Mouse (Mus musculus): ENCODE measurements at regions not wholly inside any gene's neighbourhood (a gene's known extent, or its start where the extent isn't known, plus 50 kb on each side); places are given as distances from the start of the nearest gene placed in this dataset.

DNA sequence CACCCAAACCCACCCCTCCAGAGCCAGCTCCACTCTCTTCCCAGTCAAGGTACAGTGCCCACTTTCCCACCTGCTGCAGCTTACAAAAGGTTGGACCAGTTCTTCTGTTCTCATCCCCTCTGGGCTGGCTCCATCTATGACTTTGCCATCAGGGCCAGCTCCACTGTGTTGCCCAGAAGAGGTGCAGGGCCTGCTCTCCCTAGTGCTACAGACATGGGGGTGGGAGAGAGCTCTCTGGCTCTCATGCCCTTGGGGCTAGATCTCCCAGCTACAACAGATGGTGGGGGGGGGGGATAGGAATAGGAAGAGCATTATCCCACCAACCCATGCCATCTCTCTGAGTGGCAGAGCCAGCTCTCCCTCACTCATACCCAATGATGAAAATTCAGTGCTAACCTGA, 219.6 kb upstream of the G2e3 start:
- no peak for DNase-seq (ENCODE audit: low read depth, low spot score)

DNA sequence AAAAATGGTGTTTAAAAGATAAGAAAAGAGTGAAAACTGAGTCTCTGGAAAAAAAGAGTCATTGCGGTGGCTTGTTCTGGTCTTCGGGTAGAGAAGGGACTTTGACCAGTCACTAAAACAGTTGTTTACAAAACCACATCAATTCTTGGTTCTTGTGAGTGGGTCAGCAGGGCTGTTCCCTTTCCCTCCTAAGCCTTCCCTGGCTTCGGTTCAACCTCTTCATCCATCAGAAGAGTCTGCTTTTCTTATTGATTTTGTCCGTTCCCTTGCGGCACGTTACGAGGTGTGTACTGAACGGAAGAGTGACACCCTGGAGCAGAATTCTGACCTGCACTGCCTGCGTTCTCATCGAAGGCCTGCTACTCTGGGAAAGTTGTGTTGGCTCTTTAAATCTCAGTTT, 229.1 kb upstream of the G2e3 start:
- DNase-seq (ENCODE audit: low read depth, low spot score), result no peak

DNA sequence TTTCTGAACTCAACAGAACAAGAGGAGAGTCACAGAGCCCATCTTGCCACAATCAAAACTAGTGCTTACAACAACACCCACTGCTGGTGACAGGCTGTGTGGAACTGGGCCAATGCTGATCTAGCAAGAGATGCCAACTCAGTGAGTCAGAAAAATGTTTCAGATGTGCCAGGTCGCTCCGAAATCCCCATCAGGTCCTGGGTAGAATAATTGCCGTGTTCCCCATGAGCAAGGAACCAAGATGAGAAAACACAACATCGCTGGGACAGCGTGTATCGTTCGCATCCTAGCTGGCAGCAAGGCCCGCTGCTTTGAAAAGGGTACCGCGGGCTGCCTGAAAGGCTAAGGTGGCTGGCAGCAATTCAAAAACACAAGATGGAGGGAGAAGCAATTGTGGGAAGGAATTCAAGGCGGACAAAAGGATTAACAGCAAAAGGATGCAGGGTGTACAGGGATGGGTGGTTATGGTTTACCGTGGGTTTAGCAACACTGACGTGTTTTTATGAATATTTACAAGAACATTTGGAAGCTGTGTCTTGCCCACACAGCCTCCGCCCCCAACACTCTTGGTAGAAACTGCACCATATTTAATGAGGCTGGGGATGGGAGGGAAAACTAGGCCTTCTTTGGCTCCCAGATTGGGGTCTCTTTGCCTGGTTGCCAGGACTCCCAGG, 229.7 kb upstream of the G2e3 start:
- DNase-seq (ENCODE audit: low read depth, low spot score), result no peak

DNA sequence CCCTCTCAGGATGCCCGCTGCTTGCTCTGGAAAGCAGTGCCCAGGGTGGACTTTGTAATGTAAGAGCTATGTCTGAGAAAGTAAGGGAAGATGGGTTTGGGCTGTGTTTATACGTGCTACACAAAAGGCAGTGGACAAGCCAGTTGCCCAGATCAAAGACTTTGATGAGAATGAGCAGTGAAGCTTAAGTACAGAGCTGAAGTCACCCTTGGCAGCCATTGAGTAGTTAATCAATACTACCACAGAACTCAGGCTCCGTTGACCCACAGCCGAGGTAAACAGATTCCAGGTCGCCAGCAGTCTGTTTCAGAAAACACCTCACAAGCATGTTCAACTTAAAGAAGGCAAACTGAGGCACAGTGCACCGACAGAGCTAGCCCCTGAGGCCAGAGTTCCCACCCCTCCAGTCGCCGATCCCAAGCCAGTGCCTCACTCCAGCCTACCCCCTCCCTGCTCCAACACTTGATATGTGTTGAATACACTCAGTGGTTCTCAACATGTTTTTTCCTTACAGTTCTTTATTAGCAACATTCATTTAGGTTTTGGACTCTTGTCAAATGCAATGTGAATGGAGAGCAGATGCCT, 230.3 kb upstream of the G2e3 start:
- no peak for DNase-seq (ENCODE audit: low read depth, low spot score)

DNA sequence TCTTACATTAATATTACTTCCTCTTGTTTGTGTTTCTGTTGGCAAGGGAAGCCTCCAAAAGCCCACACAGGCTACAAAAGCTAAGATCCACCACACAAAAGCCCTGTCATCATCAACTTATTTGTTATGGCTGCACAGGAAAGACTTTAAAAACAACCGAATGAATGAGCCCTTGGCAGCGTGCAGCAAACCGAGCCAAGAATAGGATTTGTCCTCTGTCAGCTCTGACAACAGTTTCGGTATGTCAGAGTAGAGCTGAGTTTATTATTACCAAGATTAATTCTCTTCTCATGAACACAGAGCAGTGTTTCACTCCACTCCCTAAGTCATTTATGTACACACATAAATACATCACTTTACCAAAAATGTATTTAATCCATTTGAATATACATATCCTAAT, 236.1 kb upstream of the G2e3 start:
- no peak for DNase-seq (ENCODE audit: low read depth, low spot score)

DNA sequence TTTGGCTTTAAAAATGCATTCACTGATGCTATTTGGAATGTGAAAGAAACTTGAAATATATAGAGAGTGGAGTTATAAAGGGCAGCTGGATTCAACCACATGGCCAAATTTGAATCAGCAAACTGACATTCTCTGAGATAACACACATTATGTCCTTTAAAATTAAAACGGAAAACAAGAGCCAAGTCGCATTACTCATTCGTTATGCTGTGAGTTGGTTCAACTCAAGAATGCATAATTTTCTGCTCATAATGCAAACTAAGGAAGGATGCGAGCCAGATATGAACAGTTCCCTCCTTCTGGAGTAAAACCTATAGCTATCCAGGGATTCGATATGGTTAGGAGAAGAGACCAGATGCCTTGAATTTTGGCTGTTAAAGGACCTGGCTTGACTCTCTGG, 239.8 kb upstream of the G2e3 start:
- no peak for DNase-seq (ENCODE audit: low read depth, low spot score)

DNA sequence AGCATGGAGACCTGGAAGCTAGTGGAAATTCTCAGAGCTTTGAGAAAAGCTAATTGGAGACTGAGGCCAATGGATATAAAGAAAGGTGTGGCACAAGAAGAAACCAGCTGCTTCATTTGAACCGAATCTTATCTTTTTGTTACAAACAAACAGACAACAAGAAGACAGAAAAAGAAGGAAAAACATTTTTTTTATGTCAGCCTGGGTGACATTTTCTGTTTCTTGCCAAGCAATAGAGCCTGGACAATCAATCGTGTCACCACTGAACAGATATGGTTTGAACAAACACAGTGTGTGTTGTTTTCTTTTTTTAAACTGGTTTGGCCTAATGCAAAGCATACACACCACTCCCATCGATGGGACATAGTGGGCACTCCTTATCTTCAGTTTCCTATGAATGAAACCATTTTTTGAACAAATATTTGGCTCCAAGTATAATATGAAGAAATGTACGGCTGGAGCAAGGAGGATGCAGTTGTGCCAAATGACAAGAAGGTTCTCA, 244.3 kb upstream of the G2e3 start:
- DNase-seq (ENCODE audit: low read depth, low spot score), result no peak

DNA sequence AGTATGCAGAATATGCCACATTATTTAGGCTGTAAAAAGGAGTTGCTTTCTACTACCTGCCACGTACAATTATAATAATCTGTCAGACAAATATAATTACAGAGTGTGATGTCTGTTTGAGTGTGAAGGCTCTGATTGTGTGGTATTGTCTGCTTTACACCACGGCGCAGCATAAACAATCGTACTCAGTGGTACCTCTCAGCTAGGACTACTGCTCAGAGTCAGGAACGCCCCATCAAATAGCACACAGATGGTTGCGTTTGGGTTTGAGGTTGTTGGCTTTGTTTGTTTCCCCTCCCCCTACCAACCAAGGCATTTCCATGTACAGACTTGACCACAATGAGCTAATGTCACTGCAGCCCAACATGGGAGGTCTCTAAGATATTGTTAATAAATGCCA, 246.2 kb upstream of the G2e3 start:
- DNase-seq (ENCODE audit: low read depth, low spot score), result no peak

DNA sequence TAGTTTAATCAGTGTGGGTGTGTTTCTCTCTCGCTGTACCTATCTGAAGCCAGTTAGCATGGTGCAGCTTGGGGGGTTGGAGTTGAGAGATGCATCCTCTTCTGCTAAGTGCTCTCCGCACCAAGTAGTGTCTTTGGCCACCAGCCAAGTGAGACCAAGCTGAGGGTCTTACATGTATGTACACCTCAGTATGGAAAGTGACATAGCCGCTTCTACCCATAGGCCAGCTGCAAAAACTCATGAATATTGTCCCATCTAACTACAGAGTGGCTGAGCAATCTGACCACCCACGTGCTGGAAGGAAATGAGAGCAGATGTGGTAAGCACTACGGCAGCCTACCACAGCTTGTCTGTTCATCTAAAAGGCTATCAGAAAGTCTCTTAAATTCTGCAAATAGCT, 247.0 kb upstream of the G2e3 start:
- no peak for DNase-seq (ENCODE audit: low read depth, low spot score)

DNA sequence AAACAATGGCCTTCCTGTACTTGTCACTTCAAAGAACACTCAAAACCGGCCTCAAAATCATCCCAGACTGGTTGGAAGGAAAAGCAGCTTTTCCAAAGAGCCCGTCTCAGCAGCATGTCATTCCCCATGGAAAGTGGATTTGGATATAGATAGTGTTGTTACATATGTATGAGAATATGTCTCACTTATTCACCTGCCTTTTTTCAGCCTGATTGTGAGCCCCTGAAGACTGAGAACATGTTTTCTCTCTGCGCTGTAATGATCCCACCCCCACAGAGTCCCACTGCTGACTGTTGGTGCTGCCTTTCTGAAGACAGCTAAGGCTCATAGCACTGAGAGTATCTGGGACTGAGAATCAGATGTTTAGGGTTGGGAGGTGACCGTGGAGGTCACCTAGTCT, 251.9 kb upstream of the G2e3 start:
- no peak for DNase-seq (ENCODE audit: low read depth, low spot score)

DNA sequence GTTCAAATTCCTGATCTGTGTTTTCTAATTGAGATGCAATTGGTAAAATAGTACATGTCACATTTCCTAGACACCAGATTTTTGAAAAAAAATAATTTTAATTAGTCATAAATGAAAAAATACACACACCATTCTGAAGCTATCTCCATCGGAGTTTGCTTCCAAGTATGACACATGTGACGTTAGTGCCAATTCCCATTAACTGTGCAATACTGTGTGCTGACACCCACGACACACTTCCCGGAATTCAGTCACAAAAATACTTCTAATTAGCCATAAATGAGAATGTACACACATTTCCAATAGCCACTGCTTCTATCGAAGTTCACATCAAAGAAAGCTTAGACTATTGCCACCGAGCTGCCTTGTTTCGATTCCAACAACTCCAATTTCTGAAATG, 258.5 kb upstream of the G2e3 start:
- no peak for DNase-seq (ENCODE audit: low read depth, low spot score)

DNA sequence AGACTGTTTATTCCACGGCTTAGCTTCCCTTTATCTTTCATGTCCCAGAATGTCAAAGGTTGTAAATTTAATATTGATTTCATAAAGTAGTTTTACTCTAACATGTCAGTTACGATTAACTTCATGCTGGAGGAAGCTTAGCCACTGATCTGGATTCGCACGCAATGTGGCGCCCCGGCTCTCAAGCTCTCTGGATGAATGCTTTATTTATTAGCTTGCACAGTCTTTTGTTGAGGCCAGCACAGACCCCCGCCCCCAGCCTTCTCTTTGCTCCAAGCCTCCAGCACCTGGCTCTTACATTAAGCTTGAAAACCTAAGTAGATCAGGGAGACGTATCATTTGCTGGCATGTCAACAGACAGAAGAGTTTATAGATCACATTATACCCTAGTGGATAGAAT, 266.1 kb upstream of the G2e3 start:
- no peak for DNase-seq (ENCODE audit: low read depth, low spot score)

DNA sequence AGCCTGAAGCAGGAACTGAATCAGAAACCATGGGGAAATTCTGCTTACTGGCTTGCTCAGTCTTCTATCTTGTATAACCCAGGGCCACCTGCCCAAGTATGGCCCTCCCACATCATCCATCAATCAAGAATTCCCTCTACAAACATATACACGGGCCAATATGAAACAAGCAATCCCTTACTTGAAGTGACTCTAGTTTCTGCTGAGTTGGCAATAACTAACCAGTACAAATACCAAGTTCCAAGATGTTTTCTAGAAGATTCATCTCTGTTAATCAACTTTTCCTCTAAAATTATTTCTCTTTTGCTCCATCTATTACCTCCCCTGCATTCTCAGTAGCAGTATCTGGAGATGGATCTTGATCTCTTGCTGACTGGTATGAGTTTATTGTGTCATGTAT, 274.4 kb upstream of the G2e3 start:
- DNase-seq (ENCODE audit: low read depth, low spot score), result no peak

DNA sequence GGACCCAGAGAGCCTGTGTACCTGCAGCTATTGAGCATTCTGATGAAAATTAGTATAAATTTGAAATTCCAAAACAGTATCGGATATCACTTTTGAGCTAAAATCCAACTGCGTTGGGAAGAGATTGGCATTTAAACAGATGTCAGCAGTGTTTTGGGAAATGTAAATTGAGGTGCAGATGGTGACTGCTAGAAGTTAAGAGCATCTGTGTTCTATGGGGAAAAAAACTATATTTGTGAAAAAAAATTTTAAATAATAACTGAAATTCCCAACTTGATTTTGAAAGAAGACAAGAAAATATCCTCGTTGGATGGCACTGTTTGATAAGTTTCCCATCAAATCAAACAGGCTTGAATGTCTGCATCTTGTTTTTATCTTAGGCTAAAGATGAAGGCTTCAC, 286.9 kb upstream of the G2e3 start:
- DNase-seq (ENCODE audit: low read depth, low spot score), result no peak

DNA sequence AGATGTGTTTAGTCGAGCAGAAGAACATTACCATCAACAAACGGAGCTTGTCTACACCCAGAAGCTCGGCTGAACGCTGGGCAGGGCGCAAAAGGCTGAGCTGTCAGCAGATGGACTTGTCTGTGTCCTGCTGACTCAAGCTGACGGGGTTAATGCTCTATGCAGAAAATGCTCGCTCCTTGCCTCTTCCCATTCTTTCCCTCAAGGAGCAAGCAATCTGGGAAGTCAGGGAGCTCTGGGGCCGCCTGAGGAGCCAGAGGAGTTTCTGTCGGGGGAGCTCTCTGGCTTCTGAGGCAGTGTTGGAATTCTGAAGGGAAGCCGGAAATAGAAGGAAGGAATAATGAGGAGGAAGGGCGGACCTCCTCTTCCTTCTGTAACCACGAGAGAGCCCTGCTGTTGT, 289.3 kb upstream of the G2e3 start:
- DNase-seq (ENCODE audit: low read depth, low spot score), result no peak

DNA sequence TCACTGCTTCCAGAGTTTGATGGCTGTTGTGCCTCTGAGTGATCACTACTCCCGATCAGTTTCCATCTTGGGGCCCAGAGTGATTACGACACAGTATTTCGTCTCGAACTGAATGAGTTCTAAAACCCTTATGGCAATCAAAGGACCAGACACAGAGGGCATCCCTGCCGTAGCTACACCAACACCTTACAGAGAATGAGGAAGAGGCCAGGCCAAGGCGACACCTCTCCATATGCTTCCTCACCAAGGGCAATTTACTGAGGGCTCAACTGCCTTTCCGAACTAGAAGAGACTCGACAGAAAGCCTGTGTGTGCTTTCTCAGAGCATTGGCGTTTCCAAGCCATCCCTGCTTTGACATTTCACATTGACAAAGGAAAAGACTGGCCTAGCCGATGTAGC, 289.8 kb upstream of the G2e3 start:
- no peak for DNase-seq (ENCODE audit: low read depth, low spot score)

DNA sequence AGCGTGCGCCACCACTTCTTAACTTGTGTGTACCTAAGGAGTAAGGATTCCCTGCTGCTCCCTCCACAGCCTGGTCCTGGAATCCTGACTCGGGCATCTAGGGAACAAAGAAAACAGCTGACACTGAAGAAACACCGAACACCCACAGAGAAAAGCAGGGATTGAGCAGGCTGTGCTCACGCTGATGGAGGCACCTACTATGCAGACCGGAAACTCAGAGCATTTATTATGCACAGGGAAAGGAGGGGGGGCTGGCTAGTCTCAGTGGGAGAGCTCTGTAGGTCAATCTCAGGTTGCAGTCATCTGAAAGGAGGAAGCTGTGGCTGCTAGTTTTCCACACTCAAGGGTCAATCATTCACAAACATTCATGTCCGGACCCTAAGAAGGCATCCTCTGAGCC, 300.7 kb upstream of the G2e3 start:
- no peak for DNase-seq (ENCODE audit: low read depth, low spot score)

DNA sequence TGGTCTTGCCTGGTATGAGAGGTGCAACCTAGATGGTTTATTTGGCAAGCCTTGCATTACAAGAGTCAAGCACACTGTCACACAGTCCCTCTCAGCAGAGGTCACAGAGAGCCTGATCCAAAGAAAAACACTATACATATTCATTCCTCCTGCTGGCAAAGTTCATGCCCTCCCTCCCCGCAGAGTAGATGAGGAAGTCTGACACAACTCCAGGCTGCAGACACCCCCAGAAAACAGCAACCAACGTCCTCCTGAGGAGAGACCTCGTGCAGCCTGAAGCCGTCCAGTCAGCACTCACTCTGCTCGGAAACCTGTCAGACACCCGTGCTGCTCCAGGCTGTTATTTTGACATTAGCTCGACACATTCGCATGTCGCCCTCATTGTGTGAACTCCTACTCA, 302.4 kb upstream of the G2e3 start:
- DNase-seq (ENCODE audit: low read depth, low spot score), result no peak

DNA sequence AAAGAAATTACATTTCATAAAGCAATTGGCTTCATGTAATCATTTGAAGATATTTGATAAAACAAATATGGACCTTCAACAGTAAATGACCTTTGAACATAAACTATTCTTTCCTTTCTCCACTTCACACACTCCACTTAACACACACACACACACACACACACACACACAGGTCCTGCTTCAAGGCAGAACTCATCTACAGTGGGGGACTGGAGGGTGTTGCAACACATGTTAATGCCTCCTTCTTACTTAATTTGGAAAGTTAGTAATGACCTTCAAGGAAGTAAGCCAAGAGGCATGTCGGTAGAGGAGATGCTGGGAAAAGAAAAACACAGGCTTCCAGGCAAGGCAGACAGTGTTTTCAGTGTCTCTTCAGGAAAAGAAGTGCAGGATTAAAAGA, 302.8 kb upstream of the G2e3 start:
- DNase-seq (ENCODE audit: low read depth, low spot score), result no peak

DNA sequence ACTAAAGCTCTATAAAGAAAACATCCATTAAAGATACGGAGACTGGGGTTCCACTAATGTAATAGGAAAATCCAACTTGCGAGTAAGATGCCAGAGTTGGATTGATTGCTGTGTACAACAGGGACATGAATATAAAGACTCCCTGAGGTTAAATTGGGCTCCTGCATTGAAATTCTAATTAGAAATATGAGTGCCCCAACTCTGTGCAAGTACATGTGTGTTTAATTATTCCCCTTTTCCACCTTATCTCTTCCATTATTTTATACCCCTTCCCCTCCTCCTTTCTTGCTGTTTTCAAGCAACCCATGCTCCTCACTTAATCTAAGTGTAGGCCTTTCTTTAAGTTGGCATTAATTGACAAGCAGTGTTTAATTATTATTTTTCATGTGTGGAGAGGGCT, 315.7 kb upstream of the G2e3 start:
- no peak for DNase-seq (ENCODE audit: low read depth, low spot score)

DNA sequence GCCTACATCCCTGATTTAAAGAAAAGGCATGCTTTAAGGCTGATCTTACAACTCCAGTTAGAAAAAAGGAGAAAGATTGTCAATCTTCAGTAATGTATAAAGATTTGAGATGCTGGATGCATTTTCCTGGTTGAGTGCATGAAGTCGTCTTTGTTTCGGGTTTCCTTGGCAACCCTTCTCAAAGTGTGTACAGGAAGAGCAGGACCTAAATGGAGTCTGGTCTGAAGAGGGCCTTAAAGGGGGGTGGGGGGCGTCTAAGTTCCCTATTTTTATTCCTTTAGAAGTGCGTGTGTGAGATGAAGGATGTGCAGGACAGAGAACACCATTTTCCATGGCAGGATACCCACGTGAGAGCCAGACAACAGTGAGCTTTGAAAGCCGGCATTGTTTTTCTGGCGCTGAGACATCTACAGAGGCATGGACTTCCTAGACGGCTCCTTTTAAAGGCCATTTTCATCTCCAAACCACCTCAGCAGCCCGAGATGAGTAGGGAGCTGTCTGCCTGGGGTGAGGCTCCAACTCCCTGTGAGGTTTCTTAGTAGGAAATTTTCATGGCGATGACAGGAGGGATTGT, 319.2 kb upstream of the G2e3 start:
- DNase-seq (ENCODE audit: low read depth, low spot score), result no peak

DNA sequence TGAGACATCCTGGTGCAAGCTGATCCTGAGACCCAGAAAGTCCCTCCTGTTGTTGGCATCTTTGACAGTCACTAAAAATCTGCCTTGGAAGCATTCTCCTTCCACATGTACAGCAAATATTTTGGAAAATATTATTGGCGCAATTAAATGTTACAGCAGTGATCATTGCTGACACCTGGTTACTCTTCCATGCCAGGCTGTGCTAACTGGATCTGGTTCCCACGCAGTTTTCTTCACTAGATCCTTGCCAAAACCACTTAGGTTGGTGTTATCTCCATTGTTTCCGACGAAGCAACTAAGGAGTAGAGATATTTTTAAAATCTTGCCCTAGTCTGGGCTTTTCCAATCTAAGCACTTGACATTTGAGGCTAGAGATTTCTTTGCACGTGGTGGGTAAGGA, 321.8 kb upstream of the G2e3 start:
- DNase-seq (ENCODE audit: low read depth, low spot score), result no peak

DNA sequence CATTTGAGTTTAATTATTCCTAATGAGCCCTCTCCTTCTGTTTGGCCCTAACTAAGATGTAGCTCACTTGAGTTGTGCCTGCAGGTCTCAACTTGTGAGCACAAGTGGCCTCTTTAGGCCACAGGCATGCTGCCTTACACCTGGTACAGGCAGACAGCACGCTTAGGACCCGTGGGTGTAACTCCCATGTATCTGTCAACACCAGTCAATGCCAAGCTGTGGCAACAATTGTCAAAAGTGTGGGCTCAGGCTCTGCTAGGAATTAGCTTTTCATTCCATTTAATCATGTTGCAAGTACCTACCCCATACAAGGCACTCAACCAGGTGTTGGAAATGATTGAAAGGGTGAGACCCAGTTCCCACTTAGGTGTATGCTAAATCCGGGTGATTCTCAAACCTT, 322.3 kb upstream of the G2e3 start:
- no peak for DNase-seq (ENCODE audit: low read depth, low spot score)

Data from skeletal muscle tissue, adult 2 months (tissue).